Mouse (Mus musculus) lung, embryonic 16.5 days (tissue): ENCODE results near the gene Adipoq. TPM values are rescaled to one million over a fixed set of nuclear protein-coding genes. Genes with fewer than 3 reads are reported as not detected.
A peak's percentile ranks its signal among the peaks of the same experiment; 100 is the strongest.

ENCODE experiments used
- ATAC-seq: fragments of 200-750 bp; cut with Nextera tagmentation; 2 replicates; pipeline ENCODE4 v1.8.0; 2017; ENCODE audit warnings: low read depth, mild to moderate bottlenecking, moderate library complexity
- H3K27ac ChIP-seq: fragments of 300-500 bp; sonication (generic); 2 replicates; pipeline ENCODE4 v1.5.1; 2014; ENCODE audit warnings: mild to moderate bottlenecking, control low read depth, low read length
- H3K27me3 ChIP-seq: fragments of 300-500 bp; sonication (generic); 2 replicates; pipeline ENCODE4 v1.6.1; 2014; ENCODE audit warnings: low read depth, low read length, mixed read lengths; ENCODE audit not compliant: control insufficient read depth, insufficient read depth
- H3K36me3 ChIP-seq: fragments of 300-500 bp; sonication (generic); 2 replicates; pipeline ENCODE4 v1.6.1; 2014; ENCODE audit warnings: low read length; ENCODE audit not compliant: control insufficient read depth, insufficient read depth
- H3K4me1 ChIP-seq: fragments of 300-500 bp; sonication (generic); replicated peaks from 2 replicates; pipeline ENCODE4 v1.6.1; 2014; ENCODE audit warnings: low read length, mixed read lengths; ENCODE audit not compliant: control insufficient read depth, insufficient read depth
- H3K4me2 ChIP-seq: fragments of 300-500 bp; sonication (generic); 2 replicates; pipeline ENCODE4 v1.6.1; 2014; ENCODE audit warnings: low read depth, low read length, control low read depth
- H3K4me3 ChIP-seq: fragments of 300-500 bp; sonication (generic); 2 replicates; pipeline ENCODE4 v1.5.1; 2014; ENCODE audit warnings: mild to moderate bottlenecking, low read length, control low read depth
- H3K9ac ChIP-seq: fragments of 300-500 bp; sonication (generic); 2 replicates; pipeline ENCODE4 v1.6.1; 2014; ENCODE audit warnings: low read length, control low read depth
- H3K9me3 ChIP-seq: fragments of 300-500 bp; sonication (generic); 2 replicates; pipeline ENCODE4 v1.6.1; 2016; ENCODE audit warnings: low read length; ENCODE audit not compliant: control insufficient read depth
- WGBS: fragments of 180-500 bp; shearing (Covaris S2); extraction: QIAGEN DNeasy Blood & Tissue Kit; methylation state at CpG from one replicate; pipeline ENCODE4 v1.1.7; 2014; 5-methylcytosine and 5-hydroxymethylcytosine counted together
- polyA plus RNA-seq: library from polyadenylated mRNA; unstranded; fragments of >200 nt; fragmentation: Nextera tagmentation; extraction: Ambion mirVana; gene quantifications from 2 replicates; pipeline ENCODE4 v1.2.1, GENCODE M21; 2015

The Adipoq gene
- polyA plus RNA-seq, 1 experiment from 2014 or later = 0.73 TPM

GRCm38 (mm10) chr16:23127673-23128375 is 18.5 kb upstream of the Adipoq start, which contains the start of gene Rfc4:
Gene Rfc4 (minus strand): TSS chr16:23127737.
- peak; percentile 95 for ATAC-seq
- peak within 1 kb of the TSS; percentile 73 for H3K4me3 ChIP-seq
- H3K9me3 ChIP-seq = no peaks in the 10 kb centered on the region
- H3K27me3 ChIP-seq = no peaks in the 10 kb centered on the region
- H3K27ac ChIP-seq = peak within 1 kb of the TSS; percentile 98
- H3K4me2 ChIP-seq = peak within 1 kb of the TSS; percentile 90
- peaks cover 6% of the 10 kb centered on the region for H3K36me3 ChIP-seq
- peaks cover 9% of the 10 kb centered on the region for H3K4me1 ChIP-seq
- H3K9ac ChIP-seq = peak within 1 kb of the TSS; percentile 92
- under 1% methylated on average over 51 of the region's 51 CpGs for WGBS

- Histone ChIP-seq H3K4me3 (no peak overlapping the region), H3K27me3 (no peaks in the 10 kb centered on the region), H3K9me3 (no peaks in the 10 kb centered on the region), H3K4me1 (peaks cover 9% of the 10 kb centered on the region), H3K4me2 (no peak overlapping the region), H3K27ac (no peak overlapping the region), H3K9ac (no peak overlapping the region), H3K36me3 (no peaks in the 10 kb centered on the region)
- 83% methylated on average over 3 of the region's 3 CpGs for WGBS
- ATAC-seq = no peak
These were observed 16.0 kb upstream of the Adipoq start for GRCm38 (mm10) chr16:23130303-23130702.

- H3K4me2 ChIP-seq = no peak overlapping the region
- H3K4me3 ChIP-seq = no peak overlapping the region
- H3K27me3 ChIP-seq = no peaks in the 10 kb centered on the region
- ATAC-seq = no peak
- H3K27ac ChIP-seq = no peak overlapping the region
- no peaks in the 10 kb centered on the region for H3K36me3 ChIP-seq
- peaks cover 3% of the 10 kb centered on the region for H3K4me1 ChIP-seq
- H3K9ac ChIP-seq = no peak overlapping the region
- H3K9me3 ChIP-seq = no peaks in the 10 kb centered on the region
- WGBS = 91% methylated on average over 1 of the region's 1 CpGs
These were observed 14.0 kb upstream of the Adipoq start for GRCm38 (mm10) chr16:23132336-23132735.

- Histone ChIP-seq H3K9ac (0 out of 2 replicates have a peak overlapping the region, but pooled peaks have one; percentile 38), H3K9me3 (no peaks in the 10 kb centered on the region), H3K4me2 (no peak overlapping the region), H3K4me1 (no peaks in the 10 kb centered on the region), H3K27me3 (no peaks in the 10 kb centered on the region), H3K4me3 (no peak overlapping the region), H3K36me3 (no peaks in the 10 kb centered on the region), H3K27ac (no peak overlapping the region)
- WGBS = 18% methylated on average over 10 of the region's 11 CpGs
- no peak for ATAC-seq
These were observed 10.8 kb upstream of the Adipoq start for GRCm38 (mm10) chr16:23135421-23136149.

- no peaks in the 10 kb centered on the region for H3K27me3 ChIP-seq
- H3K9me3 ChIP-seq = no peaks in the 10 kb centered on the region
- WGBS = 56% methylated on average over 4 of the region's 4 CpGs
- H3K4me1 ChIP-seq = no peaks in the 10 kb centered on the region
- H3K27ac ChIP-seq = no peak overlapping the region
- H3K4me2 ChIP-seq = no peak overlapping the region
- ATAC-seq = no peak
- H3K9ac ChIP-seq = no peak overlapping the region
- H3K36me3 ChIP-seq = no peaks in the 10 kb centered on the region
- no peak overlapping the region for H3K4me3 ChIP-seq
These were observed 9.8 kb upstream of the Adipoq start for GRCm38 (mm10) chr16:23136406-23136970.

GRCm38 (mm10) chr16:23140911-23141310 is 5.4 kb upstream of the Adipoq start:
- Histone ChIP-seq H3K4me2 (no peak overlapping the region), H3K9me3 (no peaks in the 10 kb centered on the region), H3K4me3 (no peak overlapping the region), H3K36me3 (no peaks in the 10 kb centered on the region), H3K27me3 (no peaks in the 10 kb centered on the region), H3K4me1 (no peaks in the 10 kb centered on the region), H3K9ac (no peak overlapping the region), H3K27ac (no peak overlapping the region)
- no peak for ATAC-seq
- WGBS = 86% methylated on average over 3 of the region's 3 CpGs

- Histone ChIP-seq H3K4me2 (no peak overlapping the region), H3K4me1 (no peaks in the 10 kb centered on the region), H3K9me3 (no peaks in the 10 kb centered on the region), H3K4me3 (no peak overlapping the region), H3K27ac (no peak overlapping the region), H3K36me3 (no peaks in the 10 kb centered on the region), H3K27me3 (no peaks in the 10 kb centered on the region), H3K9ac (no peak overlapping the region)
- WGBS = 82% methylated on average over 7 of the region's 7 CpGs
- ATAC-seq = no peak
These were observed 2.0 kb upstream of the Adipoq start for GRCm38 (mm10) chr16:23144326-23144725.

- Histone ChIP-seq H3K4me3 (no peak overlapping the region), H3K9ac (no peak overlapping the region), H3K4me2 (no peak overlapping the region), H3K4me1 (no peaks in the 10 kb centered on the region), H3K27ac (no peak overlapping the region), H3K36me3 (no peaks in the 10 kb centered on the region), H3K9me3 (no peaks in the 10 kb centered on the region), H3K27me3 (no peaks in the 10 kb centered on the region)
- ATAC-seq = no peak
- 72% methylated on average over 5 of the region's 5 CpGs for WGBS
These were observed 1.1 kb upstream of the Adipoq start for GRCm38 (mm10) chr16:23145211-23145610.

- Histone ChIP-seq H3K4me2 (no peak overlapping the region), H3K27ac (no peak overlapping the region), H3K4me1 (no peaks in the 10 kb centered on the region), H3K27me3 (no peaks in the 10 kb centered on the region), H3K4me3 (no peak overlapping the region), H3K9me3 (no peaks in the 10 kb centered on the region), H3K9ac (no peak overlapping the region), H3K36me3 (no peaks in the 10 kb centered on the region)
- no peak for ATAC-seq
- 72% methylated on average over 2 of the region's 2 CpGs for WGBS
These were observed 2.6 kb downstream of the Adipoq start for GRCm38 (mm10) chr16:23148936-23149335.
